Mouse (Mus musculus) embryo, embryonic 9.5 days (tissue): Measurements from ENCODE around the gene 1700017B05Rik.
"Not testable (repeated sequence)": the region's sequence is repeated elsewhere in the genome, so short reads cannot be mapped to it uniquely, and the experiment has no call there.

Experiments
- DNase-seq: peaks from one replicate; pipeline ENCODE4 v3.0.0-alpha.2; 2017; ENCODE audit errors: extremely low spot score

Gene 1700017B05Rik

GRCm38 (mm10) chr9:57248030-57248942 lies 14.1 kb downstream of the 1700017B05Rik start:
- no peak for DNase-seq

GRCm38 (mm10) chr9:57247201-57247671 lies 15.2 kb downstream of the 1700017B05Rik start:
- no peak for DNase-seq

- DNase-seq, result no peak
Observed at GRCm38 (mm10) chr9:57246482-57246881, 15.9 kb downstream of the 1700017B05Rik start.

GRCm38 (mm10) chr9:57244106-57244685 lies 18.2 kb downstream of the 1700017B05Rik start:
- DNase-seq, result no peak

GRCm38 (mm10) chr9:57242916-57243315 lies 19.5 kb downstream of the 1700017B05Rik start:
- DNase-seq, result no peak

GRCm38 (mm10) chr9:57241111-57241510 lies 21.3 kb downstream of the 1700017B05Rik start:
- DNase-seq, result no peak

- DNase-seq, result no peak
Observed at GRCm38 (mm10) chr9:57238220-57238619, 24.2 kb downstream of the 1700017B05Rik start.

- DNase-seq, result no peak
Observed at GRCm38 (mm10) chr9:57237705-57238104, 24.7 kb downstream of the 1700017B05Rik start.

GRCm38 (mm10) chr9:57236256-57236655 lies 26.2 kb downstream of the 1700017B05Rik start, which contains the start of gene Trcg1:
TSS of gene Trcg1 (plus strand) at chr9:57236556.
- no peak for DNase-seq

GRCm38 (mm10) chr9:57233767-57234166 lies 28.6 kb downstream of the 1700017B05Rik start:
- no peak for DNase-seq

- DNase-seq, result no peak
Observed at GRCm38 (mm10) chr9:57233142-57233541, 29.3 kb downstream of the 1700017B05Rik start.

GRCm38 (mm10) chr9:57232341-57232940 lies 30.0 kb downstream of the 1700017B05Rik start:
- DNase-seq, result no peak

- DNase-seq, result no peak
Observed at GRCm38 (mm10) chr9:57231536-57232255, 30.7 kb downstream of the 1700017B05Rik start.

- DNase-seq, result no peak
Observed at GRCm38 (mm10) chr9:57230146-57230783, 32.1 kb downstream of the 1700017B05Rik start.

- DNase-seq, result no peak
Observed at GRCm38 (mm10) chr9:57229726-57230125, 32.7 kb downstream of the 1700017B05Rik start.

- no peak for DNase-seq
Observed at GRCm38 (mm10) chr9:57228186-57228585, 34.2 kb downstream of the 1700017B05Rik start.

- no peak for DNase-seq
Observed at GRCm38 (mm10) chr9:57227203-57227602, 35.2 kb downstream of the 1700017B05Rik start.

- not testable (repeated sequence) for DNase-seq
Observed at GRCm38 (mm10) chr9:57226628-57227122, 35.7 kb downstream of the 1700017B05Rik start.

GRCm38 (mm10) chr9:57225780-57226627 lies 36.4 kb downstream of the 1700017B05Rik start:
- no peak for DNase-seq

GRCm38 (mm10) chr9:57223341-57223740 lies 39.1 kb downstream of the 1700017B05Rik start:
- DNase-seq, result no peak
